Mouse (Mus musculus): ENCODE data around the gene Rabgap1.

GRCm38 (mm10) chr2:37556366-37556765 lies 113.3 kb downstream of the Rabgap1 start:
- TF ChIP-seq CTCF (IDR thresholded peaks at IDR 0.05) (no peak), EP300 (IDR thresholded peaks at IDR 0.05) (no peak)

All from lung, postnatal 0 days (tissue).